Mouse (Mus musculus): Measurements from ENCODE around the gene Yrdc. TPM values are rescaled to one million over a fixed set of nuclear protein-coding genes. Genes with fewer than 3 reads are reported as not detected.

Yrdc gene
- total RNA-seq (2021), result 10 to 100 TPM; 10.4 to 11.9 TPM
- long read RNA-seq, experiment 1, transcript Yrdc-201 (5 exons, 1,634 nt), result major isoform, 19 of 21 reads
- long read RNA-seq, experiment 1, partial matches to known transcripts, result 1 of 21 reads
- long read RNA-seq, experiment 1, other reads (novel, unspliced or antisense), result 1 of 21 reads
- long read RNA-seq, experiment 2, transcript Yrdc-201 (5 exons, 1,634 nt), result major isoform, 18 of 19 reads
- long read RNA-seq, experiment 2, partial matches to known transcripts, result 0 of 19 reads
- long read RNA-seq, experiment 2, other reads (novel, unspliced or antisense), result 1 of 19 reads

DNA sequence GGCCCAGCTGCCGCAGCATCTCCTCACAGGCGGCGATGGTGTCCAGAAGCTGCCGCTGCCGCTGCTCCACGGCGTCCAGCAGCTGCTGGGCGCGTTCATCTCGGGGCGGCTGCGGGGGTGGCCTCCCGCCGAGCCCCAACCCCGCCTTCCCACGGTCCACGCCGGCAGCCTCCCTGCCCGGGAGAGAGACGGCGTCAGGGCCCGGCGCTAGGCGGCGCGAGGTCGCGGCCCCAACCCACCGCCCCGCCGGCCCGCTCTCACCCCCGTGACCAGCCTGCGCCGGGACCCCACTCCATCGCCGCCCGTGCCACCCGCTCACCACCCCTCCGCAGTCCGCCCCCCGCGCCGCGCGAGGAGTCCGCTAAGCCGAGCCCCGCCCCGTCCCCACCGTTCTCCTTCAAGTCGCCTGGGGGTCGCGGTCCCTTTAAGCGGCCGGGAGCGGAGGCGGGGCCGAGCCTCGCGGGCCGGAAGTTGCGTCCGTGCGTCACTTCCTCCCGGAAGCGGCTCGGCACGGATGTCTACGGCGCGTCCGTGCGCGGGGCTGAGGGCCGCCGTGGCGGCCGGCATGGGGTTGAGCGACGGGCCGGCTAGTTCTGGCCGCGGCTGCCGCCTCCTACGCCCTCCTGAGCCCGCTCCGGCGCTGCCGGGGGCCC lies at the start of gene Yrdc:
Gene Yrdc, plus strand, starts transcription at position 419 of the 653 bp plus-strand sequence.
- DNase-seq (ENCODE audit: low spot score), result peak; percentile 92

DNA sequence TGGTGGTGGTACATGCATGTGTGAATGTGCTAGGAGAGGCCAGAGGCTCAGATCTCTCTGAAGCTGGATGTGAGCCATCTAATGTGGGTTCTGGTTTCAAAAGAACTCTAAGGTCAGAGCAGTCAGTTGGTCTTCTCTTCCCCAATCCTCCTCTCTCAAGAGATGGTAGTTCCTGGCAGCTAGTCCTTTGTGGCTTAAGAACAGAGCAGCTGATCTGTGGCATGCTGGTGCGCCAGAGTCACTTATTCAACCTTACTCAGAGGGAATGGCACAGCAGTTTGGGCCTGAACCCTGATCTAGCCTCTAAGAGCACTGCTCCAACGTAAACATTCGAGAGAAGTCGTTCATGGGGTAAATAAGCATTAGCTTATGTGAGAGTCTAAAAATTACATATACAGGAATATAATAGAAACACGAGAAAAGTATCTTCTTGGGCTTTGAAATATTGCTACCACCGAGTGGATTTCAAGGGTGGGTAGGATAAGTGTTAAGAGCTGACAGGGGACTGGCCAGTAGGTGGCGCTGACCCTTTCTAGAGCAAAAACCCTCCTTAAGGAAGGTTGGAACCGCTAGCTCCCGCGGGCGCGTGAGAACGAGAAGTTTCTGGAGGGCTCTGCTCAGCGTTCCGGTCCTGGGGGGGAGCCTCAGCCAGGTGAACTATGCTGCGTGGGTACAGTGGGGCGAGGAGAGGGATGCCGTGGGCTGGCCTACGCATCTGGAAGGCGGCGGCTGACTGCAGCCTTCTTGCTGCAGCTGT lies 48.7 kb upstream of the Yrdc start, which contains the start of gene Mtf1:
Gene Mtf1, plus strand, starts transcription at position 553 of the 757 bp plus-strand sequence.
- peak; percentile 86 for DNase-seq (ENCODE audit: low spot score)

DNA sequence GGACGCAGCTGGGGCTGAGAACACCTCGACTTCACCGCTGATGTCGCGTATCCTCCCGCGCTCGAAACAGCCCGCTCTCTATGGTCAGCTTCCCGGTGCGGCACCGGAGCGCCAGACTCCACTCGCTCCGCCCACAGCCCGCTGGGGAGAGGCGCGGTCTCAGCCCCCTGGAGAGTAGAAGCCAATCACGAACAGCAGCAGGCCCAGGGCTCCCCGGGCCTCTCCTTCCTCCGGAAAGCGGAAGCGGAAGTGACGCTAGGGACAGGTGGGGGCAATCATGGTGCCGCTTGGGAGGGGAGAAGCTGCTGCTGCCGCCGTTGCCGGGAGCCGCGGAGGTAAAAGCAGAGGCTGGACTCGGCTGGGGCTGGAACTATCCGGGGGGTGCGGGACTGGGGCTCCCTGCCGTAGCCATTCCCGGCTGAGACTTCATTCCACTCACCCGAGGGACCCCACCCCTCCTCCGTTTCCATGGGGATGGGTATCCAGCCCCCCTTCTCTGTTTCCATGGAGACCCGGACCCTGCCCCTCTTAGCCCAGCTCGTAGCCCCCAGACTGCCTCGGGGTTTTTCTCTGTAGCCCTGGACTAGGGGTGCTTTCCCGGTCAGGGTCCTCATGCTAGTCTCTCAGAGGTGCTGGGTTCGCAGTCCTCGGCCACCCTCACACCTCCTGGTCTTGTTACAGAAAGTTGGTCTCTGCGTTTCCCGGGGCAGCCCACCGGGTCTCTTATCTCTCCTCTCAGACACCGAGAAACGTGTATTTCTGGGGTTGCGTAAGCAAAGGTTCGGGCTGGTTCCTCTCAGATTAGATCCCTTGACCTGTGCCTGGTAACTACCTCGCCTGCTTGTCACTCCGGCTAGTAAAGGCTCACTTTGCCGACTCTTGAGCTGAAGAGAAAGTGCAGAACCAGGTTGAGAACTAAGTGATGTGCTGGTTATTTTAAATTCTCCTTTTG lies 47.9 kb upstream of the Yrdc start:
- peak; percentile 98 for DNase-seq (ENCODE audit: low spot score)

DNA sequence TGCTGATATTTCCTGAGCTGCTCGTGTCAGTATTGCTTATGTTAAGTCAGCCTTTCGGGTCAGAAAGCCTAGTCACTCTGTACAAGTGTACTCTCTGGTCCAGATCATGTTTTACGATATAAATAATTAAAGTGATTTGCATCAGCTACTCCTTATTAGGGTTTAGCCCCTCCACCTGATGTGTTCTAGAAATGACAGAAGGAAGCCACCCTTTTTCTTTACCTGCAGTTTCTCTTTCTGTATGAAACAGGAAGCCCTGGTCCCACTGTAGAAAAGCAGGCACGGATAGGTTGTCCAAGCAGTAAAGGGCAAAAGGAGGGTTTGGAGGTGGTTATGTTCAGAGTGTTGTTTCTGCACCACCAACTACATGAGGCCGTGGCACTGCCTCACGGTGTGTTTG lies 47.1 kb upstream of the Yrdc start:
- DNase-seq (ENCODE audit: low spot score), result no peak

DNA sequence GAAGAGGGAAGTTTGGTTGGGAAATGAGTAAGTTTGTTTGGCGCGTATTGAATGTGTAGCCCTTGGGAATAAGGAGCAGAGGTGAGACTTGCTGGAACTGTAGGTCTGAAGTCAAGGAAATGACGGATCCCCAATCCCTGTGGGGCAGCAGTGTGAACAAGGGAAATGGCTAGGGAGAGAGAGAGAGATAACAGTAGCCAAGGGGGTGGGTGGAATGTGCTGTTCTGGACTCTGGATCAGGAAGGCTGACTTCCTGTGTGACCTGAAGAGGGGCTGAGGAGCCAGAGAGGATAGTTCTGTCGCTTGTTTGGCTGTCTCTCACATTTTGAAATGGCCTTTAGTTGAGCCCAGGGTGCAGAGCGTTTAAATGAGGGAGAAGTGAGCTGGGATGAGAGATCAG lies 42.0 kb upstream of the Yrdc start:
- no peak for DNase-seq (ENCODE audit: low spot score)

DNA sequence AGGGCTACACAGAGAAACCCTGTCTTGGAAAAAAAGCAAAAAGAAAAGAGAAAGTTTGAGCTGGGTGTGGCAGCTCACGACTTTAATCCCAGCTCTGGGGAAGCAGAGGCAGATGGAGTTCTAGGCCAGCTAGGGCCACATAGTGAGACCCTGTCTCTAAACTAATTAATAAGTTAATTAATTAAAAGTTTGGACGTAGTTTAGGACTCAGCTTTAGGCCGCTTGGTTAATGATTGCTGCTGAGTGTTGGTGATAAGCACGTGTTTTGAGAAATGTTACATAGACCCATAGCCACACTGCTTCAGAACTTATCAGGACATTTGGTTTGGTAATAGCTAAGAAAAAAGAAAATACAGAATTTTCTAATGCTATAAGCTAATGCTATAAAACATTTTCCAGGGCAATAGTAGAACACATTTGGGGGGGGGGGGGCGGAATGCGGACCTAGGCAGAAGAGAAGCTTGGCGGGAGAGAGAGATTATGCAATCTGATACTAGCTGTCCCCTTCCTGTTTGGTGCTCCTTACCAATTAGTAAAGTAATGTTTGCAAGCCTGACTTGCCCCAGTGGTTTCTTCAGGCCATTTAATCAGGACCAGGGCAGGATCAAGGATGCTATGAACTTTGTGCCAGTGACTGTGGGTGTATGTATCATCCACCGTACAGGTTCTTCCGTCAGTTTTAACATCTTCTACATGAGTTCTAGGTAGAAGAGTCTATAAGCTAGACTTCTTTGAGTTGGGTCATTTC lies 41.2 kb upstream of the Yrdc start:
- no peak for DNase-seq (ENCODE audit: low spot score)

DNA sequence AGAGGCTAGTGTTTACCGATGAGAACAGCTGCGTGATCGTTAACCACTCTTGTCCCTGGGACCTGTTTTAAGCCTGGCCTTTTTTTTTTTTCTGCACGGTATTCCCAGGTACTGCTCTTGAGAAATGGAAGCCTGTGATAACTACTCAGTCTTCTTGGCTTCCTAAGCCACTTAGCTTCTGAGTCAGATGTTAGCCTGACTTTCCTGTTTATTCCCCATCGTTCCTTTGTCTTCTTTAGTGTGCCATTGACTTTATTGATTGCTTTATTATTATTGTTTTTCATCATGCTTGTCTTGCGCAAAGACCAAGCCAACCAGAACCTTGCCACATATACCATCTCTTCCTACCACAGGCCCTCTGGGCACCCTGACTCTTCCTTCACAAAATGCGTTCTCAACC lies 40.4 kb upstream of the Yrdc start:
- no peak for DNase-seq (ENCODE audit: low spot score)

DNA sequence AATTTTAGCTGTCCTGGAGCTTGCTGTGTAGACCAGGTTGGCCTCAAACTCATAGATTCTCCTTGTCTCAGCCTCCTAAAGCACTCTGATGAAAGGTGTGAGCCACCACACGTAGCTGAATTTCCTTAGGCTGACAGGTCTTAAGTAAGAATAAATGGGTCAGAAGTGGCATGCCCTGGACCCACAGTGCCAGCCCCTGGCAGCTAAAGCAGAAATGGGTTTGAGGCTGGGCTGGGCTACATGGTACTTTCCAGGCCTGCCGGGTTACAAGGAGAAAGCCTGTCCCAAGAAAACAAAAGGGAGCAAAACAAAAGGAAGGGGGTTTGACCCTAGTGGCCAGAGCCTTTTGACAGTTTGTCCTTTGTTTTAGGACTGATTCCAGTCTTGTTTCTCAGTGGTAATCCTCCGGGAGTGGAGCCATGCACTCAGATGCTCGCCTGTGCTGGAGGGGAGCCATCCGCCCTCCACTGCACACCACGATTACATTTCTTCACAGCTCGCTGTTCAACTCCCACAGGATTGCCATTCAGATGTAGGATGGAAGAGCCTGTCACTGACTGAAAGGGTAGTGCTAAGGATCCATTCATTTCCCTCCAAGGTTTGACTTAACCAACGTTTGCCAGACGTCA lies 39.0 kb upstream of the Yrdc start:
- DNase-seq (ENCODE audit: low spot score), result no peak

DNA sequence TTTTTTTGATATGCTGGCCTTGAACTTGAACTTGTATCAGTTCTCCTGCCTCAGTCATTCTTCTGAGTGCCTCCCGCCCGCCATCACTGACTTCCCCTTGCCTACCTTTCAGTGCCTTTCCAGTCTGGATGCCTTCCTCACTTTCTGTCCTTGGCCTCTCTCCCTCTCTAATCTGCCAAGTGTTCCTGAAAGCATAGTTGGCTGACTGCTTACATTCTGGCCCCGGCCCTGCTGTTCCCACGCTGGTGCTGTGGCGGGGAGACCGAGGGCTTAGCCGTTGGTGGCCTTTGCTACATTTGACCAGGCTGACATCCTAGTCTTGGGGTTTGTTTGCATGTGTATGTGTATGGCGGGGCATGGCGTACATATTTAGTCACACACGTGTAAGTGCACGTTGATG lies 34.6 kb upstream of the Yrdc start:
- peak; percentile 26 for DNase-seq (ENCODE audit: low spot score)

DNA sequence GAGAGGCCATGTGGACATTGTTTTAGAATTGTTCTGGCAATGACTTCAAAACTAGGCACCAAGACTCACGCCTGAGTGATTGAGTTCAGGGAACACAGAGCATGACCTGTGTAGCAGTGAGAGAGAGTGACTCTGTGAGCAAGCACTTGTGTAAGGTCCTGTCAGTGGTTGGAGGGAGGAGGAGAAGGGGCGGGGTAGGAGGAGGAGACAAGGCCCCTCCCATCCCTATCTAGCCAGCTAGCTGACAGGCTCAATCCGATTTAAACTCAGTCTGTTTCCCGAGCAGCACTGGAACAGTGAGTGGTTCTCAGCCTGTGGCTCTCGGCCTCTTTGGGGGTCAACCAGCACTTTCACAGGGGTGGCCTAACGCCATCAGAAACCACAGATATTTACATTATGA lies 32.7 kb upstream of the Yrdc start:
- DNase-seq (ENCODE audit: low spot score), result no peak

DNA sequence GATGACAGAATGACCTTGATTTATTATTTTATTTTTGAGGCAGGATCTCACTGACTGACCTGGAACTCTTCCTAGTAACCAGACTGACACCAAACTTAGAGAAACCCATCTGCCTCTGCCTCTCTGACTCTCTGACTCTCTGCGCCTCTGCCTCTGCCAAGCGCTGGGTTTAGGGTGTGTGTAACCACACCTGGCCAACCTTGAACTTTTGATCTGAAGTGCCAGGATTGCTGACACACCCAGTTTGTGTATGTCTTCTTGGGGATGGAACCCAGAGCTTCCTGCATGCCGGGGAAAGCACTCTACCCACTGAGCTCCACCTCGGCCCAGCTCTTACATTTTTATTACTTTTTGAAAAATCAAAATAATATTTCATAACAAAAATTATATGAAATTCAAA lies 31.6 kb upstream of the Yrdc start:
- DNase-seq (ENCODE audit: low spot score), result no peak

DNA sequence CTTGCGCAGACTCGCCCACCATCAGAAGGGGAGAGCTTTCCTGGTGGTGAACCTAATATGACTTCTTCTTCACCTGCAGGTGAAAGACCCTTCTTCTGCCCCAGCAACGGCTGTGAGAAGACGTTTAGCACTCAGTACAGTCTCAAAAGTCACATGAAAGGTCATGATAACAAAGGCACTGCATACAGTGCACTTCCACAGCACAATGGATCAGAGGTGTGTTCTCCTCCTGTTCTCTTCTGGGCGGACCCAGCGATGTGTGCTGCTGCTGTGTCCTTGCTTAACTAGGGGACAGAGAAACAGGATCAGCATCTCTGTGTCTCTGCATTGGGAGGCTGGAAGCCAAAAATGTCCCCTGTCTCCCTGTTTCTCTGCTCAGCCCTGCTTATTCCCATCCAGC lies 25.5 kb upstream of the Yrdc start:
- no peak for DNase-seq (ENCODE audit: low spot score)

DNA sequence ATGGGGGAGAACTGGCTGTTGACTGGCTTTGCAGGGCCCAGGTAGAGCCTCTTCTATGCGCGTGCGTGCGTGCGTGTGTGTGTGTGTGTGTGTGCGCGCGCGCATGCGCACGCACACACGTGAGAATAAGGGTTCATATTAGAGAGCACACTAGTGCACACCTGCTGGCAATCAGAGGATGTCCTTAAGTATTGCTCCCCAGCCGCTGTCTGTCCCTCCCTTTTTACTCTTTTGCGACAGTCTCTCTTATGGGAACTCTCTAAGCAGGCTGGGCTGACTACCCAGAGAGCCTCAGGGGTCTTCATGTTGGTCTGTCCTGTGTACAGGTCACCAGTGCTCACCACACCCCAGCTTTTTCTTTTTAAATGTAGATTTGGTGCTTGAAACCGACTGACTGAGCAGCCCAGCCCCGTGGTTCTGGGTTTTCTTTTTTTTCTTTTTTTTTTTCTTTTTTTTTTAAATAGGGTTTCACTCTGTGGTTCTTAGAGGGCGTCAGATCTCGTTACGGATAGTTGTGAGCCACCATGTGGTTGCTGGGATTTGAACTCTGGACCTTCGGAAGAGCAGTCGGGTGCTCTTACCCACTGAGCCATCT lies 25.0 kb upstream of the Yrdc start:
- no peak for DNase-seq (ENCODE audit: low spot score)

DNA sequence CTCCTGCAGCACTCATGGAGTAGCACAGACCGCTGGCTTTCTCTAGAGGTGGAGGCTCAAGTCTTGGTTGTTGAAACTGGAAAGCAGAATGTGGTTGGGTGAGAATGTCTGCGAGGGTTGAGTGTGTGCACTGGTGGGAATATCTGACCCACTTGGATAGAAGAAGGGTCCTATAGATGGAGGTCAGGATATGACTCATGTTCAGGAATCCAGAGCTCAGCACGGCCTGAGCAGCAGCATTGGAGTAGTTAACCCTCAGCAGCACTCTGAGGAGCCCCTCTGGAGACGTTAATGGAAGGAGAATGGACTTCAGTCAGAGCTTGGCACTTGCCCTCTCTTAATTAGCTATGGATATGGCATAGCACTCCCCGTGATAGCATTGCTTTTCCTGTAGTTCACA lies 20.8 kb upstream of the Yrdc start:
- no peak for DNase-seq (ENCODE audit: low spot score)

DNA sequence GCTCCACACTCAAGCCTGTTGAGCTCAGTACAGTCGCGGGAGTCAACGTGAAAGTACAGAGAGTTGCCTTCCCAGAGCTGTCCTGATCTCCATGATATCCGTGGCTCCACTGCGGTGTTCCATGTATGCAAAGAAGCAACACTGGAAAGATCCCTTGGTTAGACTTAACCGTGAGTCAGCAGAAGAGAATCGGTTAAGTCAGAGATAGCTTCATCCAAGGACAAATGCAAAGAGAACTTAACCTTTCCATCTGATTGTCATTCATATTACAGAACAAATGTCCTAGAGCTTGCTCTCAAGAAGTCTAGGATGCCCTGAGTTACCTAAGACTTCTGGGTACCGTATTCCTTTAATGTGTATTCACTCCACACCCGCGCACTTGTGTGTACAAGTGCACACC lies 17.7 kb upstream of the Yrdc start:
- no peak for DNase-seq (ENCODE audit: low spot score)

DNA sequence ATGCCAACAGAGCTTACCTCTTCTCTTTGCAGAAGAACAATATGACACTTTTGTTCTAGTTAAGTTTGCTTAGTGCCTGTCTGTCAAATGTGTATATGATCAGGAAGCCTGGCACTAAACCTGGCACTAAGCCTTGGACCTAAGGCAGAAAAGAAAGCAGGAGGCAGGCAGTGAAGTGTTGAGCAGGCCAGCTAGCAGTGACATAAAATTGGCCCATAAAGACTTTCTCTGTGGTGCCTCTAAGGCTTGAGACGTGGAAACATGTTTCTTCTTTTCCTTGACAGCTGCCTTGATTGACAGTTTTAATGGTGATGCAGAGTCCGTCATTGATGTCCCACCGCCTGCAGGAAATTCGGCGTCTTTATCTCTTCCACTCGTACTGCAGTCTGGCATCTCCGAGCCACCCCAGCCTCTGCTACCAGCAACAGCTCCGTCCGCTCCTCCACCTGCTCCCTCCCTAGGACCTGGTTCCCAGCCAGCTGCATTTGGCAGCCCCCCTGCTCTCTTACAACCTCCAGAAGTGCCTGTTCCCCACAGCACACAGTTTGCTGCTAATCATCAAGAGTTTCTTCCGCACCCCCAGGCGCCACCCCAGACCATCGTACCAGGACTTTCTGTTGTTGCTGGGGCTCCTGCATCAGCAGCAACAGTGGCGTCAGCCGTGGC lies 12.3 kb upstream of the Yrdc start:
- no peak for DNase-seq (ENCODE audit: low spot score)

DNA sequence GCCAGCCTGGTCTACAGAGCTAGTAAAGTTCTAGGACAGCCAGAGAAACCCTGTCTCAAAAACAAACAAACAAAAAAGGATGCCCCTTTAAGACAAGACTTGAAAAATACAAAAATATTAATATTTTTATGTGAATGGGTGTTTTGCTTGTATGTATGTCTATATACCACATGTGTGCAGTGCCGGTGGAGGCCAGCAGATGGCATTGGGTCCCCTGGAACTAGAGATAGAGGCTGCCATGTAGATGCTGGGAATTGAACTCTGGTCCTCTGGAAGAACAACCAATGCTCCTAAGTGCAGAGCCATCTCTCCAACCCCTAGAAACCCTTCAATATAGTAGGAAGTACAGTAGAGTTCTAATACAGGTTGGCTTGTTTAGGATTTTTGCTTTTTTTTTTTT lies 9.5 kb upstream of the Yrdc start:
- DNase-seq (ENCODE audit: low spot score), result no peak

DNA sequence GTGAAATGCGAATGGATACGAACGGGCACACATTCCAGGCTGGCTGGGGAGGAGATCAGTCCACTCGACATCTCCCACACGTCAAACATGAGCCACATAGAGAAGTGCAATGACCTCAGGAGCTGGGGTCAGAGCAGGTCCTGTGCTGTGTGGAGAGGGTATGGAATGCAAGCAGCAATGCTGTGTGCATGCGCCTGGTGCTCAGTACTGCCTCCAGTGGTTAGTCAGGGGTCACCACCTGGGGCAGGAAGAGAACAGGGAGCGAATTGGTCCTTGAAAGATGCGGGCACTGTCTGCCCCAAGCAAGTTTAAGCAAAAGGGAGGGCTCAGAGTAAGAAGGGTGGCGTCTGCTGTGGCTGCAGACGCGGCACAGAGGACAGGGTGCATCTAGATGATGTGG lies 7.0 kb upstream of the Yrdc start:
- DNase-seq (ENCODE audit: low spot score), result no peak

DNA sequence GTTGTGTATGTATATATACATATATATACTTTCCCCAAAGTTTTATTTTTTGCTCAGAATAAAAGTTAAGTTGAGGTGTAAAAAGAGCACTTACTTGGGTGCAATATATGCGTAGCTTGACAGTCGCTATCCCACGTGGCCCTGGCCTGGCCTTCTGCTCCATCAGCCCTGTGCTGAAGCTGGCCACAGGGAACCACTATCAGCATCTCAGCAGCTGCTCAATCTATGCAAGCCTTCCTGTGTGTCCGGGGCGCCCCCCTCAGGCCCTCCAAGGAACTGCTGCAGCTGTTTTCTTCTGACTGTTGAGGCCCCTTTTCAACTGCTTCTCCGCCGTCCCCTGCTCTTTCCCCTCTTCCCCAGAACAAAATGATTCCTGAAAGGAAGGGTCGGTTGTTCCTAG lies 2.9 kb upstream of the Yrdc start:
- peak; percentile 78 for DNase-seq (ENCODE audit: low spot score)
